Mouse (Mus musculus): ENCODE results near the gene Gm8909. TPM values are rescaled to one million over a fixed set of nuclear protein-coding genes. Genes with fewer than 3 reads are reported as not detected.
A peak's percentile ranks its signal among the peaks of the same experiment; 100 is the strongest.
"Not testable (repeated sequence)": the region's sequence is repeated elsewhere in the genome, so short reads cannot be mapped to it uniquely, and the experiment has no call there.

Gm8909 gene
- polyA plus RNA-seq, 1 experiment from 2014 or later: 1.9 TPM

GRCm38 (mm10) chr17:36189491-36190168, 21.3 kb upstream of the Gm8909 start:
- H3K4me2 ChIP-seq: no peak overlapping the region
- no peaks in the 10 kb centered on the region for H3K4me1 ChIP-seq
- no peak overlapping the region for H3K9ac ChIP-seq
- WGBS: 26% methylated on average over 18 of the region's 18 CpGs
- peaks cover 94% of the 10 kb centered on the region for H3K27me3 ChIP-seq (replicated peaks)
- no peak for ATAC-seq (ENCODE audit: extremely low read depth, insufficient number of reproducible peaks, low FRiP score, low TSS enrichment)
- H3K9me3 ChIP-seq: no peaks in the 10 kb centered on the region
- H3K27ac ChIP-seq (replicated peaks): no peak overlapping the region
- no peak overlapping the region for H3K4me3 ChIP-seq
- no peaks in the 10 kb centered on the region for H3K36me3 ChIP-seq

GRCm38 (mm10) chr17:36187540-36187939, 19.2 kb upstream of the Gm8909 start:
- WGBS: 53% methylated on average over 3 of the region's 3 CpGs

GRCm38 (mm10) chr17:36182212-36182611, 13.9 kb upstream of the Gm8909 start:
- H3K27ac ChIP-seq (replicated peaks): no peak overlapping the region
- H3K4me2 ChIP-seq: no peak overlapping the region
- H3K4me3 ChIP-seq: no peak overlapping the region
- no peak for ATAC-seq (ENCODE audit: extremely low read depth, insufficient number of reproducible peaks, low FRiP score, low TSS enrichment)
- WGBS: 68% methylated on average over 12 of the region's 12 CpGs
- H3K9ac ChIP-seq: no peak overlapping the region
- peaks cover 80% of the 10 kb centered on the region for H3K27me3 ChIP-seq (replicated peaks)
- no peaks in the 10 kb centered on the region for H3K36me3 ChIP-seq
- H3K9me3 ChIP-seq: no peaks in the 10 kb centered on the region
- H3K4me1 ChIP-seq: no peaks in the 10 kb centered on the region

More at GRCm38 (mm10) chr17:36187540-36187939, 19.2 kb upstream of the Gm8909 start:
- Histone ChIP-seq H3K36me3 (no peaks in the 10 kb centered on the region), H3K27ac (replicated peaks) (no peak overlapping the region), H3K27me3 (replicated peaks) (peaks cover 95% of the 10 kb centered on the region), H3K4me3 (no peak overlapping the region), H3K9ac (no peak overlapping the region), H3K4me1 (no peaks in the 10 kb centered on the region), H3K4me2 (no peak overlapping the region), H3K9me3 (no peaks in the 10 kb centered on the region)
- no peak for ATAC-seq (ENCODE audit: extremely low read depth, insufficient number of reproducible peaks, low FRiP score, low TSS enrichment)

- H3K9ac ChIP-seq: peak overlapping the region; percentile 62; the same call in 1 of the 2 replicates
- not testable (repeated sequence) for H3K27ac ChIP-seq (replicated peaks)
These were observed 11.1 kb upstream of the Gm8909 start for GRCm38 (mm10) chr17:36179446-36179845.

GRCm38 (mm10) chr17:36178938-36179337, 10.6 kb upstream of the Gm8909 start:
- Histone ChIP-seq H3K4me2 (peak overlapping the region; percentile 73), H3K27me3 (replicated peaks) (peaks cover 52% of the 10 kb centered on the region), H3K4me3 (peak overlapping the region; percentile 50), H3K9ac (peak overlapping the region; percentile 62)
- not testable (repeated sequence) for H3K4me1 ChIP-seq; H3K9me3 ChIP-seq; ATAC-seq (ENCODE audit: extremely low read depth, insufficient number of reproducible peaks, low FRiP score, low TSS enrichment); H3K36me3 ChIP-seq; H3K27ac ChIP-seq (replicated peaks)
- under 1% methylated on average over 40 of the region's 40 CpGs for WGBS

More at GRCm38 (mm10) chr17:36179446-36179845, 11.1 kb upstream of the Gm8909 start:
- 20% methylated on average over 10 of the region's 10 CpGs for WGBS
- H3K4me2 ChIP-seq: peak overlapping the region; percentile 73
- H3K9me3 ChIP-seq; H3K4me1 ChIP-seq; ATAC-seq (ENCODE audit: extremely low read depth, insufficient number of reproducible peaks, low FRiP score, low TSS enrichment); H3K36me3 ChIP-seq: not testable (repeated sequence)
- H3K27me3 ChIP-seq (replicated peaks): peaks cover 52% of the 10 kb centered on the region
- peak overlapping the region; percentile 50 for H3K4me3 ChIP-seq

- H3K4me2 ChIP-seq; H3K36me3 ChIP-seq; H3K9ac ChIP-seq; H3K4me3 ChIP-seq; ATAC-seq (ENCODE audit: extremely low read depth, insufficient number of reproducible peaks, low FRiP score, low TSS enrichment); H3K9me3 ChIP-seq; H3K27ac ChIP-seq (replicated peaks); H3K4me1 ChIP-seq: not testable (repeated sequence)
- no CpG with 5 or more reads among the region's 2 CpGs for WGBS
- H3K27me3 ChIP-seq (replicated peaks): peaks cover 42% of the 10 kb centered on the region
These were observed 7.8 kb upstream of the Gm8909 start for GRCm38 (mm10) chr17:36176132-36176531.

GRCm38 (mm10) chr17:36170287-36170814, 2.0 kb upstream of the Gm8909 start:
- H3K27ac ChIP-seq (replicated peaks): no peak overlapping the region
- WGBS: 30% methylated on average over 1 of the region's 1 CpGs
- H3K9ac ChIP-seq: no peak overlapping the region
- no peak overlapping the region for H3K4me2 ChIP-seq
- H3K4me3 ChIP-seq: no peak overlapping the region
- ATAC-seq (ENCODE audit: extremely low read depth, insufficient number of reproducible peaks, low FRiP score, low TSS enrichment): no peak
- no peaks in the 10 kb centered on the region for H3K36me3 ChIP-seq
- H3K4me1 ChIP-seq: peaks cover 11% of the 10 kb centered on the region
- no peaks in the 10 kb centered on the region for H3K9me3 ChIP-seq
- peaks cover 71% of the 10 kb centered on the region for H3K27me3 ChIP-seq (replicated peaks)

GRCm38 (mm10) chr17:36169753-36170152, 1.4 kb upstream of the Gm8909 start:
- H3K9ac ChIP-seq: no peak overlapping the region
- H3K4me2 ChIP-seq: no peak overlapping the region
- no peak overlapping the region for H3K27ac ChIP-seq (replicated peaks)
- H3K4me1 ChIP-seq: peaks cover 11% of the 10 kb centered on the region
- no peak for ATAC-seq (ENCODE audit: extremely low read depth, insufficient number of reproducible peaks, low FRiP score, low TSS enrichment)
- H3K27me3 ChIP-seq (replicated peaks): peaks cover 77% of the 10 kb centered on the region
- H3K9me3 ChIP-seq: no peaks in the 10 kb centered on the region
- no peaks in the 10 kb centered on the region for H3K36me3 ChIP-seq
- H3K4me3 ChIP-seq: no peak overlapping the region

- H3K27ac ChIP-seq (replicated peaks); H3K9ac ChIP-seq; H3K4me2 ChIP-seq; H3K36me3 ChIP-seq; ATAC-seq (ENCODE audit: extremely low read depth, insufficient number of reproducible peaks, low FRiP score, low TSS enrichment); H3K4me3 ChIP-seq; H3K9me3 ChIP-seq: not testable (repeated sequence)
- Histone ChIP-seq H3K27me3 (replicated peaks) (peaks cover 81% of the 10 kb centered on the region), H3K4me1 (peaks cover 11% of the 10 kb centered on the region)
- WGBS: 46% methylated on average over 1 of the region's 1 CpGs
These were observed 757 bp upstream of the Gm8909 start for GRCm38 (mm10) chr17:36169094-36169493.

- H3K9ac ChIP-seq: peak overlapping the region; percentile 40; the same call in 1 of the 2 replicates
- H3K4me2 ChIP-seq: peak overlapping the region; percentile 70
- no peak overlapping the region for H3K27ac ChIP-seq (replicated peaks)
- peaks cover 11% of the 10 kb centered on the region for H3K4me1 ChIP-seq
- peak overlapping the region; percentile 53 for H3K4me3 ChIP-seq
- no peak for ATAC-seq (ENCODE audit: extremely low read depth, insufficient number of reproducible peaks, low FRiP score, low TSS enrichment)
- 2% methylated on average over 51 of the region's 51 CpGs for WGBS
- H3K9me3 ChIP-seq: no peaks in the 10 kb centered on the region
- H3K27me3 ChIP-seq (replicated peaks): peaks cover 88% of the 10 kb centered on the region
- H3K36me3 ChIP-seq: no peaks in the 10 kb centered on the region
These were observed 865 bp downstream of the Gm8909 start for GRCm38 (mm10) chr17:36167306-36168038.

- WGBS: 20% methylated on average over 2 of the region's 2 CpGs
- not testable (repeated sequence) for ATAC-seq (ENCODE audit: extremely low read depth, insufficient number of reproducible peaks, low FRiP score, low TSS enrichment); H3K27ac ChIP-seq (replicated peaks); H3K4me3 ChIP-seq; H3K9ac ChIP-seq; H3K9me3 ChIP-seq; H3K4me2 ChIP-seq; H3K36me3 ChIP-seq
- Histone ChIP-seq H3K4me1 (peaks cover 11% of the 10 kb centered on the region), H3K27me3 (replicated peaks) (peaks cover 92% of the 10 kb centered on the region)
These were observed 1.4 kb downstream of the Gm8909 start for GRCm38 (mm10) chr17:36166901-36167300.

Measured in heart, embryonic 13.5 days (tissue).